Mouse (Mus musculus) midbrain, embryonic 14.5 days (tissue): Measurements from ENCODE around the gene Poln. TPM values are rescaled to one million over a fixed set of nuclear protein-coding genes. Genes with fewer than 3 reads are reported as not detected.

Experiments
- ATAC-seq: fragments of 200-750 bp; cut with Nextera tagmentation; 2 replicates; pipeline ENCODE4 v1.8.0; 2017; ENCODE audit warnings: moderate number of reproducible peaks, moderate library complexity; ENCODE audit not compliant: low FRiP score, low TSS enrichment
- DNase-seq: peaks from one replicate; pipeline ENCODE4 v3.0.0-alpha.2; 2015
- H3K27ac ChIP-seq: fragments of 300-500 bp; sonication (generic); replicated peaks from 2 replicates; pipeline ENCODE4 v1.5.1; 2014; ENCODE audit warnings: mild to moderate bottlenecking, low read depth, low read length, moderate library complexity
- H3K27me3 ChIP-seq: fragments of 300-500 bp; sonication (generic); 2 replicates; pipeline ENCODE4 v1.6.1; 2014; ENCODE audit warnings: low read length, control low read depth, mixed read lengths; ENCODE audit not compliant: control insufficient read depth, insufficient read depth
- H3K36me3 ChIP-seq: fragments of 300-500 bp; sonication (generic); 2 replicates; pipeline ENCODE4 v1.6.1; 2014; ENCODE audit warnings: low read length, control low read depth; ENCODE audit not compliant: control insufficient read depth, insufficient read depth
- H3K4me1 ChIP-seq: fragments of 300-500 bp; sonication (generic); 2 replicates; pipeline ENCODE4 v1.6.1; 2014; ENCODE audit warnings: mild to moderate bottlenecking, antibody characterized with exemption, low read length, control low read depth; ENCODE audit not compliant: control insufficient read depth, insufficient read depth
- H3K4me2 ChIP-seq: fragments of 300-500 bp; sonication (generic); 2 replicates; pipeline ENCODE4 v1.6.1; 2014; ENCODE audit warnings: mild to moderate bottlenecking, low read length, moderate library complexity
- H3K4me3 ChIP-seq: fragments of 300-500 bp; sonication (generic); replicated peaks from 2 replicates; pipeline ENCODE4 v1.5.1; 2014; ENCODE audit warnings: low read depth, low read length
- H3K9ac ChIP-seq: fragments of 300-500 bp; sonication (generic); replicated peaks from 2 replicates; pipeline ENCODE4 v1.6.1; 2014; ENCODE audit warnings: mild to moderate bottlenecking, low read length, moderate library complexity
- H3K9me3 ChIP-seq: fragments of 300-500 bp; sonication (generic); 2 replicates; pipeline ENCODE4 v1.6.1; 2016; ENCODE audit warnings: low read length, control low read depth, mixed read lengths; ENCODE audit not compliant: control insufficient read depth
- WGBS: fragments of 180-500 bp; shearing (Covaris S2); extraction: QIAGEN DNeasy Blood & Tissue Kit; methylation state at CpG from one replicate; pipeline ENCODE4 v1.1.7; 2014; 5-methylcytosine and 5-hydroxymethylcytosine counted together
- polyA plus RNA-seq: library from polyadenylated mRNA; unstranded; fragments of >200 nt; fragmentation: Nextera tagmentation; extraction: Ambion mirVana; gene quantifications from 2 replicates; pipeline ENCODE4 v1.2.1, GENCODE M21; 2014

Gene Poln
- polyA plus RNA-seq, 1 experiment from 2014 or later: 0.58 TPM

- peaks cover 18% of the 10 kb centered on the region; the same call in 1 of the 2 replicates for H3K36me3 ChIP-seq
- DNase-seq (no peak), ATAC-seq (peak; percentile 66)
- peak overlapping the region; percentile 94 for H3K27ac ChIP-seq
- H3K9me3 ChIP-seq: no peaks in the 10 kb centered on the region
- peak overlapping the region; percentile 83 for H3K4me2 ChIP-seq
- H3K4me3 ChIP-seq: peak overlapping the region; percentile 97
- no peaks in the 10 kb centered on the region for H3K27me3 ChIP-seq
- peak overlapping the region; percentile 96 for H3K9ac ChIP-seq
- H3K4me1 ChIP-seq: peaks cover 31% of the 10 kb centered on the region
- WGBS: 2% methylated on average over 26 of the region's 26 CpGs
These were observed 186.5 kb downstream of the Poln start for GRCm38 (mm10) chr5:33982731-33983259.

DNA sequence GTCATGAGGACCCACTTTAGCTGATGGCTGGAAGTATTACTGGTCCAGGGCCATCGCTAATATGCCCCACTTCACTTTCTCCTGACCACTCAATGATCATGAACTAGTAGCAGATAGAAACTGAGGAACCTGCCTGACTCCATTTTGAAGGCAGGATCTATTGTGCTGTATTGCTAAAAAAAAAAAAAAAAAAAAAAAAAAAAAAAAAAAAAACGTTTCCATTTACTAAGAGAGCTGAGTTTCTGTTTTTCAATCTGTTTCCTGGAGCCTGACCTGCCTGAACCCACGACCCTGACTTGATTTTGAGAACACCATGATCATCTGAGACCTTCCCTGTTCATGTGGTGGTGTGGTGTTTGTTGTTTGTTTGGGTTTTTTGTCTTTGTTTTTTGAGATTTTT, 193.0 kb downstream of the Poln start:
- H3K9ac ChIP-seq: no peak overlapping the region
- no peak overlapping the region for H3K4me3 ChIP-seq
- no peaks in the 10 kb centered on the region for H3K27me3 ChIP-seq
- 43% methylated on average over 3 of the region's 3 CpGs for WGBS
- H3K4me1 ChIP-seq: no peaks in the 10 kb centered on the region
- H3K36me3 ChIP-seq: 0 out of 2 replicates have a peak, but pooled peaks cover 3% of the 10 kb centered on the region
- H3K9me3 ChIP-seq: no peaks in the 10 kb centered on the region
- no peak overlapping the region for H3K4me2 ChIP-seq
- ATAC-seq (no peak), DNase-seq (no peak)
- no peak overlapping the region for H3K27ac ChIP-seq

- no peak overlapping the region for H3K9ac ChIP-seq
- no peak overlapping the region for H3K27ac ChIP-seq
- H3K36me3 ChIP-seq: 0 out of 2 replicates have a peak, but pooled peaks cover 3% of the 10 kb centered on the region
- no peaks in the 10 kb centered on the region for H3K9me3 ChIP-seq
- DNase-seq (no peak), ATAC-seq (no peak)
- no peaks in the 10 kb centered on the region for H3K4me1 ChIP-seq
- no peak overlapping the region for H3K4me2 ChIP-seq
- H3K27me3 ChIP-seq: no peaks in the 10 kb centered on the region
- 60% methylated on average over 2 of the region's 2 CpGs for WGBS
- H3K4me3 ChIP-seq: no peak overlapping the region
These were observed 194.5 kb downstream of the Poln start for GRCm38 (mm10) chr5:33974736-33975135.

GRCm38 (mm10) chr5:33959382-33959781, 209.9 kb downstream of the Poln start:
- Histone ChIP-seq H3K4me2 (no peak overlapping the region), H3K4me3 (no peak overlapping the region), H3K4me1 (no peaks in the 10 kb centered on the region), H3K9me3 (no peaks in the 10 kb centered on the region; the same call in 1 of the 2 replicates), H3K27ac (no peak overlapping the region), H3K9ac (no peak overlapping the region), H3K36me3 (no peaks in the 10 kb centered on the region), H3K27me3 (no peaks in the 10 kb centered on the region)
- ATAC-seq: no peak
- WGBS: 81% methylated on average over 4 of the region's 4 CpGs
- no peak for DNase-seq

Other genes starting within 250 kb of the Poln start
- gene Nelfa, start 233.0 kb downstream of the Poln start, polyA plus RNA-seq: 37.6 and 41.4 TPM in 2 replicates
- 456 and 786 TPM in 2 replicates for gene Gm1673, start 186.0 kb downstream of the Poln start, polyA plus RNA-seq
- gene Nat8l, start 173.5 kb downstream of the Poln start, polyA plus RNA-seq: 3.2 and 4.8 TPM in 2 replicates
- gene Haus3, start 79 bp upstream of the Poln start, polyA plus RNA-seq: 12.8 and 16.4 TPM in 2 replicates
- gene Mxd4, start 18.3 kb upstream of the Poln start, polyA plus RNA-seq: 32.5 and 35.7 TPM in 2 replicates
- gene Zfyve28, start 119.0 kb upstream of the Poln start, polyA plus RNA-seq: 2.8 and 3.2 TPM in 2 replicates
- 0.09 TPM in 1 of 2 replicates, not detected in the other for gene Cfap99, start 119.2 kb upstream of the Poln start, polyA plus RNA-seq
- gene Rnf4, start 166.8 kb upstream of the Poln start, polyA plus RNA-seq: 110 and 152 TPM in 2 replicates
- 20.8 and 21.9 TPM in 2 replicates for gene Fam193a, start 200.5 kb upstream of the Poln start, polyA plus RNA-seq